Comparison of ENCODE assay signal across 33 mouse cellular contexts in genomic region chr17:35502226-35502625, GRCm38 (mm10). TPM values are rescaled to one million over a fixed set of nuclear protein-coding genes. Genes with fewer than 3 reads are reported as not detected.
DNase-seq lines count a peak whose midpoint lies in the region; ATAC-seq and TF ChIP-seq lines count a peak whose summit lies in the region.
"Had no signal": no experiment of that assay in that cellular context is flagged by ENCODE, and none has a peak within 500 bp of the region (broad histone marks: within the 10 kb centered on the region; RNA-seq: fewer than 3 reads in every experiment).

No protein-coding gene starts in this region.

- peaks cover 29% of the 10 kb centered on the region for H3K4me1 ChIP-seq in hindbrain, embryonic 10.5 days (replicated peaks)
- H3K4me1 ChIP-seq in hindbrain, postnatal 0 days (ENCODE audit: insufficient read depth, low read length), result no peaks in the 10 kb centered on the region
- peaks cover 19% of the 10 kb centered on the region for H3K4me1 ChIP-seq in embryonic facial prominence, embryonic 13.5 days
- peaks cover 15% of the 10 kb centered on the region for H3K4me1 ChIP-seq in limb, embryonic 12.5 days (replicated peaks)
- H3K4me1 ChIP-seq in hindbrain, embryonic 14.5 days (replicated peaks; ENCODE audit: control insufficient read depth, insufficient read depth, low read length), result no peaks in the 10 kb centered on the region
- H3K4me1 ChIP-seq: heart, embryonic 13.5 days; hindbrain, embryonic 13.5 days had no signal

- H3K9me3 ChIP-seq in hindbrain, embryonic 10.5 days, result no peaks in the 10 kb centered on the region
- H3K9me3 ChIP-seq in hindbrain, postnatal 0 days (ENCODE audit: low read length), result no peaks in the 10 kb centered on the region
- no peaks in the 10 kb centered on the region for H3K9me3 ChIP-seq in embryonic facial prominence, embryonic 13.5 days
- H3K9me3 ChIP-seq in limb, embryonic 12.5 days, result no peaks in the 10 kb centered on the region
- no peaks in the 10 kb centered on the region for H3K9me3 ChIP-seq in hindbrain, embryonic 14.5 days (ENCODE audit: control insufficient read depth, low read length)
- H3K9me3 ChIP-seq: heart, embryonic 13.5 days; hindbrain, embryonic 13.5 days; neural tube, embryonic 15.5 days had no signal

- no peak overlapping the region for H3K4me3 ChIP-seq in hindbrain, embryonic 10.5 days
- H3K4me3 ChIP-seq in hindbrain, postnatal 0 days (ENCODE audit: low read length), result no peak overlapping the region
- H3K4me3 ChIP-seq in embryonic facial prominence, embryonic 13.5 days, result no peak overlapping the region
- H3K4me3 ChIP-seq in limb, embryonic 12.5 days (replicated peaks), result no peak overlapping the region
- H3K4me3 ChIP-seq in hindbrain, embryonic 14.5 days (replicated peaks; ENCODE audit: low read length), result no peak overlapping the region
- H3K4me3 ChIP-seq: heart, adult 2 months; heart, embryonic 13.5 days; hindbrain, embryonic 13.5 days; layer of hippocampus, adult 2 months; neural tube, embryonic 15.5 days had no signal

- DNase-seq in hindbrain, embryonic 10.5 days (ENCODE audit: low spot score), result peak; percentile 22
- DNase-seq in hindbrain, postnatal 0 days (ENCODE audit: low spot score), result no peak
- DNase-seq in ZHBTc4 (ENCODE audit: low read depth, low spot score), result peak; percentile 78
- DNase-seq in kidney, postnatal 25 days, result no peak
- no peak for DNase-seq in heart, postnatal 25 days (ENCODE audit: low spot score)
- DNase-seq in hindbrain, embryonic 14.5 days (ENCODE audit: low spot score), result no peak
- DNase-seq: adrenal gland, adult 2 months; cerebellum, adult 18-20 months; cerebellum, postnatal 25 days; forebrain, postnatal 0 days; gastrocnemius, postnatal 36 days; heart, adult 2 months; heart, postnatal 14 days; kidney, adult 9 months; kidney, postnatal 14 days; thymus, adult 2 months; thymus, postnatal 4 days had no signal

- no peak overlapping the region for H3K4me2 ChIP-seq in hindbrain, postnatal 0 days (ENCODE audit: low read depth, low read length)
- no peak overlapping the region for H3K4me2 ChIP-seq in embryonic facial prominence, embryonic 13.5 days
- no peak overlapping the region for H3K4me2 ChIP-seq in limb, embryonic 12.5 days
- no peak overlapping the region for H3K4me2 ChIP-seq in hindbrain, embryonic 14.5 days (replicated peaks)
- H3K4me2 ChIP-seq: heart, embryonic 13.5 days; hindbrain, embryonic 13.5 days; neural tube, embryonic 15.5 days had no signal

- peaks cover 49% of the 10 kb centered on the region for H3K27me3 ChIP-seq in hindbrain, embryonic 10.5 days (ENCODE audit: insufficient read depth, poor library complexity, severe bottlenecking)
- peaks cover 5% of the 10 kb centered on the region; the same call in 1 of the 2 replicates for H3K27me3 ChIP-seq in hindbrain, postnatal 0 days (ENCODE audit: insufficient read depth, low read length)
- H3K27me3 ChIP-seq in embryonic facial prominence, embryonic 13.5 days, result peaks cover 30% of the 10 kb centered on the region
- H3K27me3 ChIP-seq in limb, embryonic 12.5 days, result peaks cover 29% of the 10 kb centered on the region
- peaks cover 24% of the 10 kb centered on the region for H3K27me3 ChIP-seq in hindbrain, embryonic 14.5 days (ENCODE audit: control insufficient read depth, insufficient read depth, low read length)

- H3K9ac ChIP-seq in hindbrain, postnatal 0 days (replicated peaks; ENCODE audit: low read length), result no peak overlapping the region
- no peak overlapping the region for H3K9ac ChIP-seq in embryonic facial prominence, embryonic 13.5 days
- H3K9ac ChIP-seq in limb, embryonic 12.5 days (replicated peaks), result 0 out of 2 replicates have a peak overlapping the region, but pooled peaks have one; percentile 12
- no peak overlapping the region for H3K9ac ChIP-seq in hindbrain, embryonic 14.5 days
- H3K9ac ChIP-seq: forebrain, postnatal 0 days; heart, embryonic 13.5 days; hindbrain, embryonic 13.5 days; neural tube, embryonic 15.5 days had no signal

- H3K36me3 ChIP-seq in hindbrain, embryonic 10.5 days, result no peaks in the 10 kb centered on the region
- no peaks in the 10 kb centered on the region for H3K36me3 ChIP-seq in hindbrain, postnatal 0 days (ENCODE audit: insufficient read depth, low read length)
- H3K36me3 ChIP-seq in embryonic facial prominence, embryonic 13.5 days, result no peaks in the 10 kb centered on the region
- no peaks in the 10 kb centered on the region for H3K36me3 ChIP-seq in limb, embryonic 12.5 days
- H3K36me3 ChIP-seq in hindbrain, embryonic 14.5 days (replicated peaks; ENCODE audit: control insufficient read depth, insufficient read depth), result no peaks in the 10 kb centered on the region
- H3K36me3 ChIP-seq: heart, embryonic 13.5 days; hindbrain, embryonic 13.5 days; neural tube, embryonic 15.5 days had no signal

- no peak for TF ChIP-seq CTCF in hindbrain, postnatal 0 days (IDR thresholded peaks at IDR 0.05; ENCODE audit: low read depth)

- WGBS in hindbrain, embryonic 10.5 days, result 1% methylated on average over 6 of the region's 6 CpGs
- 10% methylated on average over 6 of the region's 6 CpGs for WGBS in hindbrain, postnatal 0 days
- WGBS in embryonic facial prominence, embryonic 13.5 days, result 4% methylated on average over 6 of the region's 6 CpGs
- 4% methylated on average over 6 of the region's 6 CpGs for WGBS in limb, embryonic 12.5 days
- 5% methylated on average over 6 of the region's 6 CpGs for WGBS in hindbrain, embryonic 14.5 days

- intact Hi-C loops in heart, postnatal 25 days (cut with DNase I), result no loop called here

- no peak for ATAC-seq in hindbrain, postnatal 0 days
- no peak for ATAC-seq in embryonic facial prominence, embryonic 13.5 days (ENCODE audit: insufficient number of reproducible peaks, insufficient read depth, low FRiP score, low TSS enrichment, low read depth)
- ATAC-seq in limb, embryonic 12.5 days (ENCODE audit: insufficient number of reproducible peaks, insufficient read depth, low FRiP score, low TSS enrichment, low read depth), result no peak
- ATAC-seq in hindbrain, embryonic 14.5 days (ENCODE audit: low FRiP score), result no peak
- ATAC-seq: forebrain, postnatal 0 days had no signal

- no peak overlapping the region for H3K27ac ChIP-seq in hindbrain, embryonic 10.5 days
- H3K27ac ChIP-seq in hindbrain, postnatal 0 days, result no peak overlapping the region
- H3K27ac ChIP-seq in embryonic facial prominence, embryonic 13.5 days, result peak overlapping the region; percentile 84
- H3K27ac ChIP-seq in limb, embryonic 12.5 days, result peak overlapping the region; percentile 29; the same call in 1 of the 2 replicates
- no peak overlapping the region for H3K27ac ChIP-seq in hindbrain, embryonic 14.5 days
- H3K27ac ChIP-seq: heart, adult 2 months; heart, embryonic 13.5 days; hindbrain, embryonic 13.5 days; layer of hippocampus, adult 2 months; macrophage; neural tube, embryonic 15.5 days had no signal

RNA-seq across cellular contexts. Expression of gene Pou5f1, which starts 3.6 kb away (rescaled TPM):
- not detected in 2 replicates for polyA plus RNA-seq in hindbrain, embryonic 10.5 days (2016; fragmentation: Nextera tagmentation; extraction: Ambion mirVana)
- total RNA-seq in hindbrain, postnatal 0 days (2014; rRNA removed), result not detected in 2 replicates
- not detected in 2 replicates for polyA plus RNA-seq in hindbrain, postnatal 0 days (2015; fragmentation: Nextera tagmentation; extraction: Ambion mirVana)
- not detected in 2 replicates for polyA plus RNA-seq in embryonic facial prominence, embryonic 13.5 days (2015; fragmentation: Nextera tagmentation; extraction: Ambion mirVana)
- polyA plus RNA-seq in limb, embryonic 12.5 days (2016; fragmentation: Nextera tagmentation; extraction: Ambion mirVana), result 0.56 TPM in 1 of 2 replicates, not detected in the other
- not detected for total RNA-seq in heart, postnatal 25 days (2021)
- not detected in 2 replicates for polyA plus RNA-seq in hindbrain, embryonic 14.5 days (2014; fragmentation: Nextera tagmentation; extraction: Ambion mirVana)
- total RNA-seq: adrenal gland, adult 2 months; forebrain, postnatal 0 days; gastrocnemius, adult 18-20 months; gastrocnemius, postnatal 36 days; heart, adult 2 months; heart, postnatal 14 days; left cerebral cortex, postnatal 25 days; liver, adult 2 months; midbrain, postnatal 0 days had no signal
- polyA plus RNA-seq: adrenal gland, adult 2 months; forebrain, postnatal 0 days; heart, adult 2 months; heart, embryonic 13.5 days; hindbrain, embryonic 13.5 days; intestine, embryonic 14.5 days; liver, adult 2 months; liver, embryonic 16.5 days; lung, embryonic 16.5 days; macrophage; midbrain, postnatal 0 days; neural tube, embryonic 15.5 days; small intestine, adult 2 months; stomach, embryonic 16.5 days had no signal

RNA-seq across cellular contexts. Expression of gene Tcf19, which starts 14.4 kb away (rescaled TPM):
- polyA plus RNA-seq in hindbrain, embryonic 10.5 days (2016; fragmentation: Nextera tagmentation; extraction: Ambion mirVana), result 54.5 and 57.0 TPM in 2 replicates
- total RNA-seq in hindbrain, postnatal 0 days (2014; rRNA removed), result 23.2 and 30.9 TPM in 2 replicates
- polyA plus RNA-seq in hindbrain, postnatal 0 days (2015; fragmentation: Nextera tagmentation; extraction: Ambion mirVana), result 16.6 and 18.2 TPM in 2 replicates
- 74.1 and 78.2 TPM in 2 replicates for polyA plus RNA-seq in embryonic facial prominence, embryonic 13.5 days (2015; fragmentation: Nextera tagmentation; extraction: Ambion mirVana)
- polyA plus RNA-seq in limb, embryonic 12.5 days (2016; fragmentation: Nextera tagmentation; extraction: Ambion mirVana), result 60.5 and 62.3 TPM in 2 replicates
- total RNA-seq in heart, postnatal 25 days (2021), result 1 to 10 TPM; 3.1 to 3.5 TPM
- 12.3 and 16.5 TPM in 2 replicates for polyA plus RNA-seq in hindbrain, embryonic 14.5 days (2014; fragmentation: Nextera tagmentation; extraction: Ambion mirVana)

RNA-seq across cellular contexts. Expression of gene Cchcr1, which starts 14.7 kb away (rescaled TPM):
- 19.6 and 25.4 TPM in 2 replicates for polyA plus RNA-seq in hindbrain, embryonic 10.5 days (2016; fragmentation: Nextera tagmentation; extraction: Ambion mirVana)
- total RNA-seq in hindbrain, postnatal 0 days (2014; rRNA removed), result 4.9 and 5.5 TPM in 2 replicates
- polyA plus RNA-seq in hindbrain, postnatal 0 days (2015; fragmentation: Nextera tagmentation; extraction: Ambion mirVana), result 4.5 and 4.8 TPM in 2 replicates
- 23.2 and 24.2 TPM in 2 replicates for polyA plus RNA-seq in embryonic facial prominence, embryonic 13.5 days (2015; fragmentation: Nextera tagmentation; extraction: Ambion mirVana)
- polyA plus RNA-seq in limb, embryonic 12.5 days (2016; fragmentation: Nextera tagmentation; extraction: Ambion mirVana), result 26.1 and 26.3 TPM in 2 replicates
- 1 to 10 TPM; 2.2 to 2.8 TPM for total RNA-seq in heart, postnatal 25 days (2021)
- 2.8 and 3.5 TPM in 2 replicates for polyA plus RNA-seq in hindbrain, embryonic 14.5 days (2014; fragmentation: Nextera tagmentation; extraction: Ambion mirVana)

RNA-seq across cellular contexts. Expression of gene Psors1c2, which starts 30.8 kb away (rescaled TPM):
- 1.7 and 2.5 TPM in 2 replicates for polyA plus RNA-seq in hindbrain, embryonic 10.5 days (2016; fragmentation: Nextera tagmentation; extraction: Ambion mirVana)
- 0.58 TPM in 1 of 2 replicates, not detected in the other for total RNA-seq in hindbrain, postnatal 0 days (2014; rRNA removed)
- polyA plus RNA-seq in hindbrain, postnatal 0 days (2015; fragmentation: Nextera tagmentation; extraction: Ambion mirVana), result 0.50 and 0.59 TPM in 2 replicates
- polyA plus RNA-seq in embryonic facial prominence, embryonic 13.5 days (2015; fragmentation: Nextera tagmentation; extraction: Ambion mirVana), result 1.5 and 1.9 TPM in 2 replicates
- 0.96 and 1.3 TPM in 2 replicates for polyA plus RNA-seq in limb, embryonic 12.5 days (2016; fragmentation: Nextera tagmentation; extraction: Ambion mirVana)
- not detected for total RNA-seq in heart, postnatal 25 days (2021)
- polyA plus RNA-seq in hindbrain, embryonic 14.5 days (2014; fragmentation: Nextera tagmentation; extraction: Ambion mirVana), result 0.26 and 0.72 TPM in 2 replicates
- total RNA-seq: adrenal gland, adult 2 months; gastrocnemius, adult 18-20 months; gastrocnemius, postnatal 36 days; heart, adult 2 months; heart, postnatal 14 days; liver, adult 2 months; midbrain, postnatal 0 days had no signal
- polyA plus RNA-seq: adrenal gland, adult 2 months; heart, adult 2 months; liver, adult 2 months; macrophage had no signal

RNA-seq across cellular contexts. Expression of gene H2-Q10, which starts 32.3 kb away (rescaled TPM):
- polyA plus RNA-seq in hindbrain, embryonic 10.5 days (2016; fragmentation: Nextera tagmentation; extraction: Ambion mirVana), result 0.17 and 0.21 TPM in 2 replicates
- total RNA-seq in hindbrain, postnatal 0 days (2014; rRNA removed), result 0.07 TPM in 1 of 2 replicates, not detected in the other
- 0.21 and 0.30 TPM in 2 replicates for polyA plus RNA-seq in hindbrain, postnatal 0 days (2015; fragmentation: Nextera tagmentation; extraction: Ambion mirVana)
- 0.14 and 5.4 TPM in 2 replicates for polyA plus RNA-seq in embryonic facial prominence, embryonic 13.5 days (2015; fragmentation: Nextera tagmentation; extraction: Ambion mirVana)
- 0.41 and 0.42 TPM in 2 replicates for polyA plus RNA-seq in limb, embryonic 12.5 days (2016; fragmentation: Nextera tagmentation; extraction: Ambion mirVana)
- under 1 TPM; 0.13 to 0.14 TPM for total RNA-seq in heart, postnatal 25 days (2021)
- not detected in 2 replicates for polyA plus RNA-seq in hindbrain, embryonic 14.5 days (2014; fragmentation: Nextera tagmentation; extraction: Ambion mirVana)
- total RNA-seq: midbrain, postnatal 0 days had no signal

Comparison
In these comparisons a context has a peak if more than half of its experiments do, and no peak if none do; other contexts are left out.
1. DNase-seq: peak in hindbrain, embryonic 10.5 days (single experiment) and ZHBTc4 (single experiment); none in hindbrain, postnatal 0 days (single experiment), kidney, postnatal 25 days (0 of 2), heart, postnatal 25 days (single experiment) and hindbrain, embryonic 14.5 days (single experiment).
2. H3K27ac ChIP-seq: peak in embryonic facial prominence, embryonic 13.5 days (single experiment) and limb, embryonic 12.5 days (single experiment); none in hindbrain, embryonic 10.5 days (single experiment), hindbrain, postnatal 0 days (single experiment) and hindbrain, embryonic 14.5 days (single experiment).